Mouse (Mus musculus) adrenal gland, postnatal 14 days (tissue): ENCODE data around the gene Vmn1r77. TPM values are rescaled to one million over a fixed set of nuclear protein-coding genes. Genes with fewer than 3 reads are reported as not detected.
A peak's percentile ranks its signal among the peaks of the same experiment; 100 is the strongest.
"Not testable (repeated sequence)": the region's sequence is repeated elsewhere in the genome, so short reads cannot be mapped to it uniquely, and the experiment has no call there.

Experiments used
- DNase-seq: peaks from one replicate; pipeline ENCODE4 v3.0.0; 2021; ENCODE audit warnings: mixed read lengths
- long read RNA-seq, 2 experiments: library from polyadenylated mRNA; stranded (forward); transcript quantifications; one replicate each; pipeline ENCODE4 v2.0.0; 2021
- total RNA-seq: library from RNA; stranded (reverse); gene quantifications from 2 replicates; pipeline ENCODE4 v1.2.3, GENCODE M21; 2021

The Vmn1r77 gene
- total RNA-seq, result not detected in 2 replicates
- long read RNA-seq, experiment 1, result 0 reads
- long read RNA-seq, experiment 2, result 0 reads

DNA sequence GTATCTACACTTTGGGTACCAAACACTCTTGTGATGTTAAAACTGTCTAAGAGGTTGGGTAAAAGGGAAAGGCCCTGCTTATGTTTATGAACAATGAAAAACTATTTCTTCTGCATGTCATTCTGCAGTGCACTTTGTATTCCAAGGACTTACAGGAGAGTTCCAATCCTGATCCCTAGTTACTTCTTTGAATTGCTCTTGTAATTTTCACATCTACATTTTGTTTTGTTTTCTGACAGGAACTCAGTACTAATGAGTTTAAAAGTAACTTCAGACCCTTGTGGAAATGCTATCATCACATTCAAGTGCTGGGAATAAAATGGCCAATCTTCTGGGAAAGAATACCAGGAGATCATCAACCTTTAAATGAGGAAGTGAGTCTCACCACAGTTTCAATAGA lies at the start of gene Vmn1r77:
Gene Vmn1r77, plus strand, starts transcription at position 301 of the 400 bp plus-strand sequence.
- DNase-seq, result not testable (repeated sequence)

DNA sequence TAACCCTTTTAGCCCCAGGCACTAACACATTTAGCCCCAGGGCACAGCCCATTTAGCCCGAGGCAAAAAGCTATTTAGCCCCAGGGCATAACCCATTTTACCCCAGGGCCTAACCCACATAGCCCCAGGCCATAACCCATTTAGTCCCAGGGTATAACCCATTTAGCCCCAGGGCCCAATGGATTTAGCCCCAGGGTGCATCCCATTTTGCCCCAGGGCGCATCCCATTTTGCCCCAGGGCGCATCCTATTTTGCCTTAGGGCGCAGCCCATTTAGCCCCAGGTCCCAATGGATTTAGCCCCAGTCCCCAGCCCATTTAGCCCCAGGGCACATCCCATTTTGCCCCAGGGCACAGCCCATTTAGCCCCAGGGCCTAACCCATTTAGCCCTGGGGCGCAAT lies 25.1 kb upstream of the Vmn1r77 start:
- peak; percentile 10 for DNase-seq

DNA sequence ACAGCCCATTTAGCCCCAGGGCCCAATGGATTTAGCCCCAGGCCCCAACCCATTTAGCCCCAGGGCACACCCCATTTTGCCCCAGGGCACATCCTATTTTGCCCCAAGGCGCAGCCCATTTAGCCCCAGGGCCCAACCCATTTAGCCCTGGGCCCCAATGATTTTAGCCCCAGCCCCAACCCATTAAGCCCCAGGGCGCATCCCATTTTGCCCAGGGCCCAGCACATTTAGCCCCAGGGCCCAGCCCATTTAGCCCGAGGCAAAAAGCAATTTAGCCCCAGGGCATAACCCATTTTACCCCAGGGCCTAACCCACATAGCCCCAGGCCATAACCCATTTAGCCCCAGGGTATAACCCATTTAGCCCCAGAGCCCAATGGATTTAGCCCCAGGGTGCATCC lies 24.2 kb upstream of the Vmn1r77 start:
- DNase-seq, result not testable (repeated sequence)

DNA sequence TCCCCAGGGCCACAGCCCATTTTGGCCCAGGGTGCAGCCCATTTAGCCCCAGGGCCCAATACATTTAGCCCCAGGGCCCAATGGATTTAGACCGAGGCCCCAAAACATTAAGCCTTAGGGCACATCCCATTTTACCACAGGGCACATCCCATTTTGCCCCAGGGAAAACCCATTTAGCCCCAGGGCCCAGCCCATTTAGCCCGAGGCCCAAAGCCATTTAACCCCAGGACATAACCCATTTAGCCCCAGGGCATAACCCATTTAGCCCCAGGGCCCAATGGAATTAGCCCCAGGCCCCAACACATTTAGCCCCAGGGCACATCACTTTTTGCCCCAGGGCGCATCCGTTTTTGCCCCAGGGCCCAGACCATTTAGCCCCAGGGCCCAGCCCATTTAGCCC lies 23.4 kb upstream of the Vmn1r77 start:
- DNase-seq, result no peak

DNA sequence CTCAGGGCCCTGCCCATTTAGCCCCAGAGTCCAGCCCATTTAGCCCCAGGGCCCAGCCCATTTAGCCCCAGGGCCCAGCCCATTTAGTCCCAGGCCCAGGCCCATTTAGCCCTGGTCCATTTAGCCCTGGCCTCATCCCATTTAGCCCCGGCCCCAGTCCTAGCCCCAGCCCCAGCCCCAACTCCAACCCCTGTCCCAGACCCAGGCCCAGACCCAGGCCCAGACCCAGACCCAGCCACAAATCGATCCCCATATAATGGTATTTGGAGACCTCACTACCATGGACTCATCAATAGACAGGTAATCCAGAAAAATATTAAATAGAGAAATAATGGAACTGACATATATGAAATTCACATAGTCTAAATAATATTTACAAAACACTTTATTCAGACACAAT lies 18.7 kb upstream of the Vmn1r77 start:
- DNase-seq, result not testable (repeated sequence)

DNA sequence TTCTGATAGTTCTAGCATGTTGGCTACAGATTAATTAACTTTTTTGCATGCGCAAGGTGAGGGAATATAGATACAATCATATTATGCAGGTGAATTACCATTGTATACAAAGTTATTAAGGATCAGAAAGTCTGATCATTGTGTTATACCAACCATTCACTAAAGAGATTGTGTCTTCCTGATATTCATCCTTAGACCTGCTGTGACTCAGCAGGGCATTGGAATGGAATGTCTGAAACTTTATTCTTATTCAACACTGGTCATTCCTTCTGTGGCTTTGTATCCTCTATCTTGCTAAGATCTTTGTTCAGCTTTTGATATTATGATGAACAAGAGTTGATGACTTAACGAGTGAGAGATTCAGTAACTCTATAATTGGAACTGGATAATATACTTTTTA lies 4.1 kb downstream of the Vmn1r77 start:
- DNase-seq, result no peak

Other genes with a start within 250 kb of the Vmn1r77 start
- gene Vmn1r74, start 202.8 kb upstream of the Vmn1r77 start, total RNA-seq, result not detected in 2 replicates
- gene Vmn1r75, start 162.1 kb upstream of the Vmn1r77 start, total RNA-seq, result not detected in 2 replicates
- gene Vmn1r76, start 98.5 kb upstream of the Vmn1r77 start, total RNA-seq, result not detected in 2 replicates
- gene Vmn1r78, start 113.5 kb downstream of the Vmn1r77 start, total RNA-seq, result not detected in 2 replicates
- not detected in 2 replicates for gene Vmn1r79, start 134.5 kb downstream of the Vmn1r77 start, total RNA-seq
- not detected in 2 replicates for gene Vmn1r80, start 152.5 kb downstream of the Vmn1r77 start, total RNA-seq
- not detected in 2 replicates for gene Vmn1r81, start 231.5 kb downstream of the Vmn1r77 start, total RNA-seq